Mouse (Mus musculus): ENCODE measurements at regions not wholly inside any gene's neighbourhood (a gene's known extent, or its start where the extent isn't known, plus 50 kb on each side); places are given as distances from the start of the nearest gene placed in this dataset.

GRCm38 (mm10) chr19:14676929-14677328 is 79.1 kb upstream of the Tle4 start:
- no peak for DNase-seq (ENCODE audit: low spot score in 2 of 2)

GRCm38 (mm10) chr19:14670821-14671104 is 72.9 kb upstream of the Tle4 start:
- DNase-seq (ENCODE audit: low spot score in 2 of 2), result no peak

DNA sequence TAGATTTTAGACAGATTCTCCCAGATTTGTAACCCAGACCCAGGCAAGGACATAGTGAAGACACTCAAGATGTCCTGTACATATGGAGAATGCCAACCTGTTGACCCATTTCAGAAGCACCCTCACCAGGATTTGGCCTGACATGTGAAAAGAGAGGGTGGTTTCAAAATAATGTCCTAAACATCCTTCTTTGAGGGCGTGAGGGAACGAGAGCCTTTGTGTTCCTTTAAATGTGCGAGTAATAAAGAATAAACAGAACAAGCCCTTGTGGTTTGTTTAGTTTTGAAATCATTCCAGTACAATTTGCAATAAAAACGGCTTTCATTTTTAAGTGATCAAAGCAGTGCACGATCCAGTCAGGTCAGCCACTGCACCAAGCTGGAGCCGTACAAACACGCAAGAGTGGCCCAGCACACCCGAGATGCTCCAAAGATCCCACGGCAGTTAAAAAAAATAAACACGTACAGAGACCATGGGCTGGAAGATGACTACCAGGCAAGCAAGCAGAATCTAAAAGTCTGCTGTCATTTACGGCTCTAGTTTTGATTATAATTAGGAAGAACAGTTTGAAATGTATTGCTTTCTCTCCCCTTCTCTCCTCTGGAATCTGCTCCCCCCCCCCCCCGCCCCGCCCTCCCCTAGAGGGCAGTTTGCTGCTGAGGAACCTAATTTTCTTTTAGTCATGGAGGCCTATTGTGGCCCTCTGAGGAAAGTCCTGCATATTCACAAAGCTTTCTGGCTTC is 72.4 kb upstream of the Tle4 start:
- no peak for DNase-seq (ENCODE audit: low spot score in 2 of 2)

DNA sequence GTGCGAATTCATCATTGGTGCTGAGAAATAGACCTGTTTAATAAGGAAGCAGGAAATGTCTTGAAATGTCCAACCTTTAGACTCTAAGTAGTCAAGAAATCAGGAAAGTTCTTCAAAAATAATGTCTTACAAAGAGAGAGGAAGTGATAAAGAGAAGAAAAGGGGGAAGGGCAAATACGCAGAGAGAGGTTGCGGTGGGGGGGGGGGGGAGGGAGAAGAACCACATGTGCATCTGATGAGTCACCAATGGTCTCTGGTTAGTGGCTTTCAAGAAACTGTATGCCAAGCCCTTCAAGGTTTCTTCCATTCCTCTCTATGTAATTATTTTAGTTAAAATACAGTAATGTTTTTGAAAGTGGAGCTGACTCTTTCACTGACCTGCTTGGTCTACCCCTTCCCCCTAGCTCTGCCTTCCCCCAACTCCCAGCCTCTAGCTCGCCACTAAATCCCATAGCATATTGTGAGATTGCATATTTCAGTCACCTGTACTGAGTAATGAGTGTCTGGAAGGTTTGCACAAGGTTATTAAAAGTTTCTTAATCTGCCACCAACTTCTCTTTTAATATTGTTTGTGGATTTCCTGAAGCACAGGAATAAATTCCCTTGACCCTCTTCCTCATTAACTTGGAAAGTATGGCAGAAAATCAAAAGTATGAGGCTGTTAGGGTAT is 70.8 kb upstream of the Tle4 start:
- no peak for DNase-seq (ENCODE audit: low spot score in 2 of 2)

DNA sequence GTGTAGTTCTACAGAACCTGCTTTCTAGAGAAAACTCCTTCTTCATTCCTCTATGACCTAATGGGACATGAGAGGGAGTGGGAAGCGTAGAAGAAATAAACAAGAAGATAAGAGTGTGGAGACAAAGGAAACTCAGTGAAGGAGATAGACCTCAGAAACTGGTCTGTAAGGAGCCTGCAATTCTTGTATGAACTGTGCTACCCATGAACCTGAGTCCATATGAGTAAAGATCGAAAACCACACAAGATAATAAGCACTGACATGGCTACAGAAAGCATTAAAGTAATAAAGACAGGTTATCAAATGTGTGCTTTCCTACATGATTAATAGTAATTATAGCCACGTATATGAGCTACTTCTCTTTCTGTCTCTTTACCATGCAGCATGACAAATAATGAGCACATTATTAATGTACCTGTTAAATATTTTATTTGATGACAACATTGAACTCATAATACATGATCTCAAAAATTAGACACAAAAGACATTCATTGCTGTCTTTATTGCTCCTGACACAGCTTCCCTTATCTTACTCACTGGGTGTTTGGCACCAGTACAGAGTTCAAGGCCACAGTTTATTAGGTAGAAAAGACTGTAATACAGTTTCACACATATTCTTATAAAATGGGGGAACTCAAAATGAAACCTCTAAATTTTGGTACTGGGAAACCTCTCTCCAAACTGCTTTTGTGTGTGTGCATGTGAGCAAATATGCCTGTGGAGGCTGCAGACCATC is 67.0 kb upstream of the Tle4 start:
- DNase-seq (ENCODE audit: low spot score in 2 of 2), result no peak

DNA sequence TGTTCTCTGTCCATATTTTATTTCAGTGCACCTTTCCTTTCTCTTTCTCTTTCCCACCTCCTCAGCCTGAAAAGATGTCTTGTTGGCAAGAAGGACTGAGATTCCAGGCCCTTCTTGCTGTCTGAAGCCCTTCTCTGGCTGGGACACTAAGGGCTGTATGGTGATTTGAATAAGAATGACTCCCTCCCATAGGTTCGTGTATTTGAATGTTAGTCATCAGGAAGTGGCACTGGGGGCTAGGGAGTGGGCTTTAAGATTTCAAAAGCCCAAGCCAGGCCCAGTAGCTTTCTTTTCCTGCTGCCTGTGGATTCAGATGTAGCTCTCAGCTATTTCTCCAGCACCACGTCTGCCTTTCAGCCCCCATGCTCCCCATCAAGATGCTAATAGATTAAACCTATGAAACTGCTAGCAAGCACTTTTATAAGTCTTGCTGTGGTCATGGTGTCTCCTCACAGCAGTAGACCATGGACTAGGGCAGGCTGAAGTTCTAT is 66.3 kb upstream of the Tle4 start:
- no peak for DNase-seq (ENCODE audit: low spot score in 2 of 2)

DNA sequence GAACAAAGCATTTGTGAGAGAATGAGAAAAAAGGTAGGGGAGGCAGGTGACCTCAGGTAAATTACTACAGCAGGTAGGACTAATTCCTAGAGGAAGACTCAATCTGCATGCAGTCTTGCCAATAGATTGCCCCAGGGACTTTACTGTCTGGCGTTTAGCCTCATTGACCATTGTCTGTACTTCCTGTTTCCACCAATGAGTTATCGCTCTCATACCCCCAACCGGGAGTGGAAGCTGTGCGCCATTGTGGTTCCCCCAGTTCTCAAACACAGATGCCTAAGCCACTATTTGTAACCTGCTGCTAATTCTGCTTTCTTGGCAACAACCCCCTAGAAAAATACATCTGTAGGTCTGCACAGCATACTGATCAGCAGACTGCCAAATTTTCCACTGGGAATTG is 65.5 kb upstream of the Tle4 start:
- no peak for DNase-seq (ENCODE audit: low spot score in 2 of 2)

- no peak for DNase-seq (ENCODE audit: low spot score in 2 of 2)
Measured at GRCm38 (mm10) chr19:14659725-14660124, 61.9 kb upstream of the Tle4 start.

DNA sequence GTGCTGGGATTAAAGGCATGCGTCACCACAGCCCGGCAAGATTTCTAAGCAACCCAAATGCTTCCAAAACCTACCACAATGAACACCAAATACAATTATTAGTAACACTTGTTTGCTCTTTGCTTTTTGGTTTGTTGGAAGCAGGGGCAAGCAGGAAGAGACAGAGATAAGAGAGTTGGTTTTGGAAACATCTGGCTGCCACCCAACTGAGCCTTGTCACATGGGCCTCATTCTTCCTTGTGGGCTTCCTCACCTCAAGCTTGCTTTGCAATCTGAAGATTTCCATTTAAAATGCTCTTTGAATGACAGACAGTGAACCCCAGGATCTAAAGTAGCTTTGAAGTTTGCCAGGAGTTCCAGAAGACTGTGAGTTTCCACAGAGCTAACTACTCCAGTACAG is 60.6 kb upstream of the Tle4 start:
- DNase-seq (ENCODE audit: low spot score in 2 of 2), result no peak

GRCm38 (mm10) chr19:14656022-14656388 is 58.2 kb upstream of the Tle4 start:
- no peak for DNase-seq (ENCODE audit: low spot score in 2 of 2)

- DNase-seq (ENCODE audit: low spot score in 2 of 2), result no peak
Measured at GRCm38 (mm10) chr19:14655302-14656021, 57.6 kb upstream of the Tle4 start.

Data from spleen, postnatal 14 days (tissue).